Mouse (Mus musculus) bone marrow macrophage, adult 2 months (primary cell): ENCODE measurements around the gene 1700016D06Rik. TPM values are rescaled to one million over a fixed set of nuclear protein-coding genes. Genes with fewer than 3 reads are reported as not detected.

Experiments used
- H3K27ac ChIP-seq: 2 replicates; pipeline ENCODE4 v1.5.1; 2012; ENCODE audit warnings: low read depth, low read length; ENCODE audit not compliant: insufficient read depth
- H3K4me1 ChIP-seq: 2 replicates; pipeline ENCODE4 v1.6.1; 2012; ENCODE audit warnings: low read length; ENCODE audit not compliant: control insufficient read depth, insufficient read depth
- H3K4me3 ChIP-seq: 2 replicates; pipeline ENCODE4 v1.5.1; 2012; ENCODE audit warnings: mild to moderate bottlenecking, low read length, moderate library complexity; ENCODE audit not compliant: insufficient read depth
- CTCF ChIP-seq: IDR thresholded peaks from 2 replicates; pipeline ENCODE4 v1.5.1; 2012; ENCODE audit warnings: low read depth, mild to moderate bottlenecking, low read length, moderate library complexity
- POLR2A ChIP-seq: IDR thresholded peaks from 2 replicates; pipeline ENCODE4 v1.6.1; 2012; ENCODE audit warnings: mild to moderate bottlenecking, low read depth, low read length, borderline replicate concordance
- polyA plus RNA-seq: library from polyadenylated mRNA; stranded (reverse); fragments of >200 nt; gene quantifications from 2 replicates; pipeline ENCODE4 v1.2.4, GENCODE M21; 2012; ENCODE audit not compliant: missing spikeins, insufficient read depth, insufficient read length

Gene 1700016D06Rik
- polyA plus RNA-seq, 1 experiment = not detected

GRCm38 (mm10) chr8:11728482-11729295 is 27.8 kb upstream of the 1700016D06Rik start:
- Histone ChIP-seq H3K4me1 (no peaks in the 10 kb centered on the region), H3K4me3 (no peak overlapping the region), H3K27ac (no peak overlapping the region)
- no peak for TF ChIP-seq CTCF
- no peak for TF ChIP-seq POLR2A

GRCm38 (mm10) chr8:11727651-11728481 is 27.0 kb upstream of the 1700016D06Rik start, which contains the start of gene Arhgef7:
Gene Arhgef7, plus strand, starts transcription at chr8:11727721.
- peak within 1 kb of the TSS; percentile 40 for H3K4me3 ChIP-seq
- no peak within 1 kb of the TSS for H3K27ac ChIP-seq
- H3K4me1 ChIP-seq = no peaks in the 10 kb centered on the region
- TF ChIP-seq CTCF (no peak), POLR2A (no peak)

GRCm38 (mm10) chr8:11727273-11727650 is 26.4 kb upstream of the 1700016D06Rik start:
- no peak overlapping the region for H3K27ac ChIP-seq
- TF ChIP-seq CTCF = no peak
- no peak for TF ChIP-seq POLR2A
- H3K4me1 ChIP-seq = no peaks in the 10 kb centered on the region
- peak overlapping the region; percentile 40 for H3K4me3 ChIP-seq

GRCm38 (mm10) chr8:11717194-11717593 is 16.3 kb upstream of the 1700016D06Rik start:
- Histone ChIP-seq H3K4me3 (no peak overlapping the region), H3K27ac (no peak overlapping the region), H3K4me1 (no peaks in the 10 kb centered on the region)
- no peak for TF ChIP-seq POLR2A
- no peak for TF ChIP-seq CTCF

- Histone ChIP-seq H3K4me3 (no peak overlapping the region), H3K27ac (no peak overlapping the region), H3K4me1 (no peaks in the 10 kb centered on the region)
- no peak for TF ChIP-seq POLR2A
- TF ChIP-seq CTCF = no peak
Observed at GRCm38 (mm10) chr8:11712244-11712643, 11.4 kb upstream of the 1700016D06Rik start.

GRCm38 (mm10) chr8:11710415-11710814 is 9.6 kb upstream of the 1700016D06Rik start:
- Histone ChIP-seq H3K27ac (no peak overlapping the region), H3K4me3 (no peak overlapping the region), H3K4me1 (no peaks in the 10 kb centered on the region)
- TF ChIP-seq POLR2A = no peak
- TF ChIP-seq CTCF = no peak

GRCm38 (mm10) chr8:11709542-11709941 is 8.7 kb upstream of the 1700016D06Rik start:
- no peak for TF ChIP-seq CTCF
- no peak for TF ChIP-seq POLR2A
- H3K4me1 ChIP-seq = no peaks in the 10 kb centered on the region
- H3K4me3 ChIP-seq = no peak overlapping the region
- no peak overlapping the region for H3K27ac ChIP-seq

- TF ChIP-seq POLR2A = no peak
- no peak for TF ChIP-seq CTCF
Observed at GRCm38 (mm10) chr8:11708815-11709214, 8.0 kb upstream of the 1700016D06Rik start.

GRCm38 (mm10) chr8:11707701-11708100 is 6.8 kb upstream of the 1700016D06Rik start:
- no peak for TF ChIP-seq CTCF
- TF ChIP-seq POLR2A = no peak
- H3K27ac ChIP-seq = no peak overlapping the region
- H3K4me3 ChIP-seq = no peak overlapping the region
- no peaks in the 10 kb centered on the region for H3K4me1 ChIP-seq

More at GRCm38 (mm10) chr8:11708815-11709214, 8.0 kb upstream of the 1700016D06Rik start:
- no peak overlapping the region for H3K27ac ChIP-seq
- H3K4me3 ChIP-seq = no peak overlapping the region
- H3K4me1 ChIP-seq = no peaks in the 10 kb centered on the region

- no peaks in the 10 kb centered on the region for H3K4me1 ChIP-seq
- TF ChIP-seq POLR2A (no peak), CTCF (no peak)
Observed at GRCm38 (mm10) chr8:11705818-11706217, 5.0 kb upstream of the 1700016D06Rik start.

More at GRCm38 (mm10) chr8:11705818-11706217, 5.0 kb upstream of the 1700016D06Rik start:
- Histone ChIP-seq H3K4me3 (no peak overlapping the region), H3K27ac (no peak overlapping the region)
